ENCODE assay signal across 10 mouse cellular contexts in the genomic region with DNA sequence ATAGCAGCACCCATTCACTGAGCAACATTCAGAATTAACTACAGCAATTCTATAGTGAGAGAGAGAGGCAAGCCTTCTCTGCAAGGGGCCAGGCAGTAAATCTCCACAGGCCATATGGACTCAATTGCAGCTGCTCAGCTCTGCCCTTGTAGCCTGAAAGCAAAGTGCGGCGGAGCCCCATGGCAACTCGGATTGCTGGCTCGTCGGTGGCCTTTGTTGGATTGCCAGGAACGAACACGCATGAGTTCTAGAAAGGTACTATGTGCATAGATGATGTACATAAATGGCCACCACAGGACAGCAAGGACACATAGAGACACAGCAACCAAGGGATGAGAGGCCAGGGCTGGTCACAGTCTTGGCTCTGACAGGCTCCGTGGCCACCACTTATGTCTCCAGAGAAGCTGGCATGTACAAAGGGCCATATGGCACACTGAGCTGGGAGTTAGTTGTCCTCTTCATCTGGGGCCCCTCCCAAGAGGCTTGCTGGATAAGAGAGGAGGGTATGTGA.
A peak's percentile ranks its signal among the peaks of the same experiment; 100 is the strongest.
DNase-seq lines count a peak whose midpoint lies in the region; ATAC-seq and TF ChIP-seq lines count a peak whose summit lies in the region.
"Had no signal": no experiment of that assay in that cellular context is flagged by ENCODE, and none has a peak within 500 bp of the region (broad histone marks: within the 10 kb centered on the region; RNA-seq: fewer than 3 reads in every experiment).

No protein-coding gene starts in this region.

- no peaks in the 10 kb centered on the region for H3K36me3 ChIP-seq in midbrain, embryonic 12.5 days
- no peaks in the 10 kb centered on the region for H3K36me3 ChIP-seq in thymus, adult 2 months (ENCODE audit: control insufficient read depth, insufficient read depth, low read length)

- WGBS in cerebellum, adult 2 months: 30% methylated on average over 8 of the region's 8 CpGs
- WGBS in midbrain, embryonic 12.5 days: 26% methylated on average over 8 of the region's 8 CpGs
- WGBS in thymus, adult 2 months: 80% methylated on average over 8 of the region's 8 CpGs

- no peaks in the 10 kb centered on the region for H3K9me3 ChIP-seq in midbrain, embryonic 12.5 days

- no peak overlapping the region for H3K4me3 ChIP-seq in cerebellum, adult 2 months (replicated peaks; ENCODE audit: insufficient read depth, low read depth, low read length)
- no peak overlapping the region for H3K4me3 ChIP-seq in midbrain, embryonic 12.5 days
- H3K4me3 ChIP-seq in thymus, adult 2 months (ENCODE audit: control insufficient read depth, insufficient read depth, low read length): no peak overlapping the region
- H3K4me3 ChIP-seq: gastrocnemius, adult 2 months; megakaryocyte, embryonic 14.5 days had no signal

- H3K9ac ChIP-seq in midbrain, embryonic 12.5 days (replicated peaks): no peak overlapping the region

- intact Hi-C loops in heart, postnatal 36 days (cut with DNase I): no loop called here

- TF ChIP-seq POLR2A in cerebellum, adult 2 months (IDR thresholded peaks at IDR 0.05; ENCODE audit: borderline replicate concordance, insufficient read depth, low read length): no peak
- no peak for TF ChIP-seq POLR2A in thymus, adult 2 months (IDR thresholded peaks at IDR 0.05; ENCODE audit: control insufficient read depth, extremely low read depth, insufficient read depth, low read length, poor library complexity)

- no peak overlapping the region for H3K27ac ChIP-seq in cerebellum, adult 2 months (ENCODE audit: insufficient read depth, low read length)
- peak overlapping the region; percentile 63 for H3K27ac ChIP-seq in midbrain, embryonic 12.5 days (replicated peaks)
- H3K27ac ChIP-seq in thymus, adult 2 months (ENCODE audit: control insufficient read depth, insufficient read depth, low read length): no peak overlapping the region
- H3K27ac ChIP-seq: gastrocnemius, adult 2 months had no signal

- no peak for ATAC-seq in midbrain, embryonic 12.5 days (ENCODE audit: low FRiP score, low read depth)

- H3K4me1 ChIP-seq in cerebellum, adult 2 months (ENCODE audit: control insufficient read depth, insufficient read depth, low read length): peaks cover 9% of the 10 kb centered on the region
- H3K4me1 ChIP-seq in midbrain, embryonic 12.5 days: peaks cover 21% of the 10 kb centered on the region
- H3K4me1 ChIP-seq in thymus, adult 2 months (replicated peaks; ENCODE audit: control insufficient read depth, insufficient read depth, low read length): no peaks in the 10 kb centered on the region
- H3K4me1 ChIP-seq: megakaryocyte, embryonic 14.5 days had no signal

- no peaks in the 10 kb centered on the region for H3K27me3 ChIP-seq in cerebellum, adult 2 months (ENCODE audit: control insufficient read depth, insufficient read depth, low read length)
- H3K27me3 ChIP-seq in midbrain, embryonic 12.5 days: no peaks in the 10 kb centered on the region
- H3K27me3 ChIP-seq in thymus, adult 2 months (ENCODE audit: control insufficient read depth, insufficient read depth, low read length): no peaks in the 10 kb centered on the region
- H3K27me3 ChIP-seq: megakaryocyte, embryonic 14.5 days had no signal

- no peak for TF ChIP-seq CTCF in cerebellum, adult 2 months (IDR thresholded peaks at IDR 0.05; ENCODE audit: borderline replicate concordance, insufficient read depth, low read depth, low read length)
- TF ChIP-seq CTCF in thymus, adult 2 months (IDR thresholded peaks at IDR 0.05; ENCODE audit: borderline replicate concordance, control insufficient read depth, extremely low read depth, insufficient read depth, low read length, poor library complexity): no peak

- H3K4me2 ChIP-seq in midbrain, embryonic 12.5 days (replicated peaks): 0 out of 2 replicates have a peak overlapping the region, but pooled peaks have one; percentile 4

- DNase-seq in ZHBTc4 (ENCODE audit: low read depth, low spot score) (peak; percentile 12), liver (no peak)
- peak; percentile 36 to 64 for DNase-seq in cerebellum, adult 2 months
- peak; percentile 84 for DNase-seq in forelimb bud, embryonic 11.5 days (ENCODE audit: low read depth, low spot score)
- DNase-seq in lung, postnatal 10 days: no peak
- DNase-seq in heart, postnatal 36 days: no peak
- DNase-seq in thymus, adult 2 months: no peak

Comparison
In these comparisons a context has a peak if more than half of its experiments do, and no peak if none do; other contexts are left out.
1. DNase-seq: peak in ZHBTc4 (single experiment), cerebellum, adult 2 months (2 of 2) and forelimb bud, embryonic 11.5 days (single experiment); none in lung, postnatal 10 days (single experiment), liver (single experiment), heart, postnatal 36 days (0 of 2) and thymus, adult 2 months (single experiment).